Mouse (Mus musculus): ENCODE measurements at regions not wholly inside any gene's neighbourhood (a gene's known extent, or its start where the extent isn't known, plus 50 kb on each side); places are given as distances from the start of the nearest gene placed in this dataset.

DNA sequence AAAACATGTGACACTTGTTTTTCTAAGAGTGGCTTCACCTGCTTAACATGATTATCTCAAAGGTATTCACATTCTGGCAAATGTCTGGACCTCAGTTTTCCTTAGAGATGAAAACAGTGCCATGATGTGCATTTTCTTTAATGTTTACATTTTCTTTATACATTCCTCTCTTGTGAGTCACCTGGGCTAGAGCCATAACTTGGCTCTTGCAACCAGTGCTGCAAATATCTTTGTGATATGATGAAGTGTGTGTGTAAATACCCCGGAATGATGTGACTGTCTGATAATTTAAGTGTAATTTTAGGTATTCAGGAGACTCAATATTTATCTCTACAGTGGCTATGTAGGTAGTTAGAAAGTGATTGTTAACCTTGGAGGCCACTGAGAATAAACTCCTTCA lies 590.8 kb downstream of the 1190002N15Rik start:
- no peak for DNase-seq

DNA sequence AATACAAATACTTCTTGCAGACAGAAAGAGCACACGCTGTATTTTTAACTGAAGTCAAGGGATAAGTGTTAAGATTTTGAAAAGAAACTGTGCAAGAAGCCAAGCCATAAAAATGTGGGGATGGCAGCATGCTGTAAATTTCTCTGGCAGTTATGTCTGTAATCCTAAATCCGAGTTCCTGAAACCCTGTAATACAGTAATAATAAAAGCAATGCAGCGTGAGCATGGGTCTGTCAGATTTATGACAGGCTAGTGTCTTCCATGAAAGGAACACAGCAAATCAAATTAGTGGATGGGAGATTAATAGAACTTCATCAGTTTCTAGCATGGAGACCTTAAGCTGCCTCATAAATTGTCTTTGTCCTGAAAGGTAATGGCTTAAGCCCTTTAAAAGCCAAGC lies 597.7 kb downstream of the 1190002N15Rik start:
- DNase-seq: no peak

- DNase-seq: no peak
These were observed 607.2 kb downstream of the 1190002N15Rik start for GRCm38 (mm10) chr9:93930684-93931083.

DNA sequence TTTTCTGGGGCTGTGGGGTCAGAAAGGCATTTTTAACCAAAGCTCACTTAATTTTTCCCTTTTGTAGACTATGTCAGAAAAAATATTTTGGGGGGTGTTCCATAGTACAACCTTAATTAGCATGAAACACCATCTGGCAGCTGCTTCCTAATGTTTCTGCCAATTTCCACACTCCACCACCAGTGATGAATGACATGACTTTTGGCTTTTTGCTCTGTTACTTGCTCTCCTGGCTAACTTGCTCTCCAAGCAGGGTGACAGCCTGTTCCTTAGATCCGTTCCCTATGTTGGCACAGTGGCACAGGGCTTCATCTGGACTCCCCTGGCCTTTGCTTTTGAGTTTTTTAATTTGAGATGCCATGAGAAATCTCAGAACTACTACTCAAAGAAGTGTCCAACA lies 648.6 kb downstream of the 1190002N15Rik start:
- DNase-seq: no peak

GRCm38 (mm10) chr9:93880112-93880511 lies 657.8 kb downstream of the 1190002N15Rik start:
- DNase-seq: no peak

DNA sequence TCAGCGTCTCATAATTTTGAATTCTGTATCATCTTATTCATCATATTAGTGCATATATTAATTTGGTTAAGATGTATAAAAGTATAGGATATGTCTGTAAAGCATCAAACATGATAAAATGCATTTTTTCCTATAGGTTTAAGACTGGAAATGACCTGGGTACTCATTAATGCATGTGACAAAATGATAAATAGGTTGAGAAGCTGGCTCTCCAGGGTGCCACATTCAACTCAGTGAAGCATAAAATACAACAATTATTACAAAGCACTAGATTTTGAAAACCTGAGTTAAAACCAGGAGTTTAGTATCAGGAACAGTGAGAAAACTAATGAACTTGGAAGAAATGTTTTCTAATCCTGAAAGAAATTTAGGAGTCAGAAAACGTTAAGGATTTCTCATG lies 658.3 kb downstream of the 1190002N15Rik start:
- DNase-seq: no peak

GRCm38 (mm10) chr9:93870778-93871177 lies 667.1 kb downstream of the 1190002N15Rik start:
- DNase-seq: no peak

DNA sequence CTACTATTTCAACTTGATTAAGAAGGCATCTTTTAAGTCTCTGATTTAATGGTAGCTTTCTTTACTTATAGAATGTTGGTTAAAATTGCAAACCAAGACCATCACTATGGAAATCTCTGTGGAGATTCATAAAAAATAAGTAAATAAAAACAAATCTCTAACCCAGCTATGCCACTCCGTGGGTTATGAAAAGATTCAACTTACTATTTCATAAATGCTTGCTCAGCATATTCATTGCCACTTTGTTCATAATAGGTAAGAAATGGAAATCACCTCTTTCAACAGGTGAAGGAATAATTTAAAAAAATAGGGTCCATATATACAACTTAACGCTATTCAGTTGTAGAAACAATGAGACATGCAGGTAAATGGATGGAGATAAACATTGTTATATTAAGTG lies 679.9 kb downstream of the 1190002N15Rik start:
- DNase-seq: no peak

DNA sequence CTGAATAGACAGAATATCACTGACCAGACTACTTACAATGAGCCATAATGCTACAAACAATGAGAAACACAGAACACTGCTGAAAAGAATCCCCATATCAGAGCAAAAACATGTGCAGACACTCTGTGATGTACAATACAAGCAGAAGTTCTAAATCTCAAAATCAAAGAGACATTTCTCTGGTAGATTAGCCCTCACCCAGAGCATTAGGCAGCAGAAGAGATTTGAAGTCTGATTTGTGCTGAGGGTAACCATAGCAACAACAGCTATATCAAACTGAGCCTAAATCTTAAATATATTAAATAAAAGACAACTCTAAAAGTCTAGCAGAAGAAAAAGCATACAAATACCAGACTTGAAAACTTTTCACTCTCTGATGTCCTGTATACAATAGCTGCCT lies 691.5 kb downstream of the 1190002N15Rik start:
- no peak for DNase-seq

GRCm38 (mm10) chr9:93843869-93844268 lies 694.0 kb downstream of the 1190002N15Rik start:
- DNase-seq: no peak

Data from kidney, postnatal 4 days (tissue).